Mouse (Mus musculus) naive thymus-derived CD4-positive, alpha-beta T cell, adult 2 months (primary cell): ENCODE results near the gene Spred1.

Source experiments
- DNase-seq: peaks from one replicate; pipeline ENCODE4 v3.0.0-alpha.2; 2011; ENCODE audit warnings: low read depth

Spred1 gene

DNA sequence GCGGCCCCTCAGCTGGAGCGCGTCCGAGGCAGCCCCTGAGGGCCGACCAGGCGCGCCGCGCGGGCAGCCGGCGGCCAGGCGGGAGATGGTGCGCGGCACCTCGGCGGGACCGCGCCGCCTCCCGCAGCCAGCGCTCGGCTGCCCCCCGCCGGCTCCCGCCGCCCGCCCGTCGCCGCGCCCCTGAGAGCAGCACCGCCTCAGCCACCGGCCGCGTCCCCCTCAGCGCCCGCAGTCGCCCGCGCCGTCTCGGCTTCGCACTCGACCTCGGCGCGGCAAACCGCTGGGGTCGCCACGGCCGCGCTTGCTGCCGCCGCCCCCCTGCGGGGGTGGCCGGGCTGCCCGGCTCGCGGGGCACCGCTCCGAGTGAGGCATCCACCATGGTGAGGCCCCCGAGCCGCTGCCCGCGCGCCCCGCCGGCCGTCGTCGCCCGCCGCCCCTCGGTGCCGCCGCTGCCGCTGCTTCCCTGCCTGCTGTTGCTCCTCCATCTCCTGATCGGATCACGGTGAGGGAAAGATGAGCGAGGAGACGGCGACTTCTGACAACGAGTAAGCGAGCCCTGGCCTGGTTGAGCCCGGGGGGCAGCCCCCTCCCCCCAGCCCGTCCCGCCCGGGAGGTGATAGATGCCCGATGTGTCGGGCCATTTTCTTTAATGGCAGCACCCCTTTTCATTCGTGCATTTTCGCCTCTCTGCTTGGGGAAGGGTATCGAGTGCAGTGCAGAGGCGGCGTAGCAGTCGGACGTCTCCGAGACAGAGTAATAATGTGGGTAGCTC is at the start of gene Spred1:
Gene Spred1, plus strand, starts transcription at position 163 of the 772 bp plus-strand sequence.
- DNase-seq, result no peak

DNA sequence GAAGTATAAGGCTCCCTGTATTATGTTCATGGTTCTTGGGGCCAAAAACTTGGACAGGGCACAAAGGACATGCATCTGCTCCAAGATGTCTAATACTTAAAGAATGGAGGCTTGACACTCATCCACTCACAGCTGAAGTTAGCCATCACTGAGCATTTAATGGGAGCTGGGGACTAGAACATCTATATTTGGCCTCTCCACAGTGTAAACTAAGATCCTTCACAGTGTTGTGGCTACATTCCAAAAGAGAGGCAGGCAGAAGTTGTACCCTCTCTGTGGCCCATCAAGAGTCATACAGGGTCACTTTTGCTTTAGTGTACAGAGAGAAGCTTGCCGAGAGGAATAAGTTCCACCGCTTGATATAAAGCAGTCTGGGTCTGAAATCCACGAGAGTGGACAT is 49.6 kb upstream of the Spred1 start:
- DNase-seq, result no peak

DNA sequence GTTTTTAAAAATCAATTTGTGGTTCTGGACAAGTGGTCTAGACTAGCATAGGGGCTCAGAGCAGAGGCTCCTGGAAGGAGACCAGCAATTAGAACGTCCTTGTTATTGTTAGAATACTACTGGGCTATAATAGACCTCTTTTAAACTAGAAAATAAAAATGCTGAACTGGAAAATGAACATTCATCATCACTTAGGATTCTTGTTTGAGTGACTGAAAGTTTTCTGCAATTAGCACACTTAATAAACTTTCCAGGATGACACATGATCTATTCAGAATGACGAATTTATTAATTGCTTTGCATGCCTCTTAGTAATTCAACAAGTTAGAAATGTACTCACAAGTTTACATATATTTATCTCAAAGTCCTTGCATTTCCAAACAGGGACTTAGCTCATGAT is 42.5 kb upstream of the Spred1 start:
- DNase-seq, result no peak

DNA sequence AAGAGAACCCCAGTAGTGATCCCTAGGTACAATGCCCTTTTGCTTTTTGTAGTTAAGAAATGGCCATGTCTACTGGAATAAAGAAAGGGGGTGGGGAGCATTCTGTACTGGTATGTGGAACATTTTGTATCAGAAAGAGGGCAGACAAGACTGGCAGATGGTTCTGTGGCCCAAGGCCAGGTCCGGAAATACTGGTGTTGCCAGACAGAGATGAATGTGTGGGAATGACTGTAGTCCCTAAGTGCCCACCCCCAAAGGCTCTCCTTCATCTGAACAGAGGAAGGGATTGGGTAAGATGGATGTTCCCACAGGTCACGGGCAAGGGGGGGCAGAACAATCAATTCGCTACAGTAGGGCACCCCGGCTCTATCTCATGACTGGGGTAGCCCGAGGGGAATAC is 41.6 kb upstream of the Spred1 start:
- DNase-seq, result no peak

DNA sequence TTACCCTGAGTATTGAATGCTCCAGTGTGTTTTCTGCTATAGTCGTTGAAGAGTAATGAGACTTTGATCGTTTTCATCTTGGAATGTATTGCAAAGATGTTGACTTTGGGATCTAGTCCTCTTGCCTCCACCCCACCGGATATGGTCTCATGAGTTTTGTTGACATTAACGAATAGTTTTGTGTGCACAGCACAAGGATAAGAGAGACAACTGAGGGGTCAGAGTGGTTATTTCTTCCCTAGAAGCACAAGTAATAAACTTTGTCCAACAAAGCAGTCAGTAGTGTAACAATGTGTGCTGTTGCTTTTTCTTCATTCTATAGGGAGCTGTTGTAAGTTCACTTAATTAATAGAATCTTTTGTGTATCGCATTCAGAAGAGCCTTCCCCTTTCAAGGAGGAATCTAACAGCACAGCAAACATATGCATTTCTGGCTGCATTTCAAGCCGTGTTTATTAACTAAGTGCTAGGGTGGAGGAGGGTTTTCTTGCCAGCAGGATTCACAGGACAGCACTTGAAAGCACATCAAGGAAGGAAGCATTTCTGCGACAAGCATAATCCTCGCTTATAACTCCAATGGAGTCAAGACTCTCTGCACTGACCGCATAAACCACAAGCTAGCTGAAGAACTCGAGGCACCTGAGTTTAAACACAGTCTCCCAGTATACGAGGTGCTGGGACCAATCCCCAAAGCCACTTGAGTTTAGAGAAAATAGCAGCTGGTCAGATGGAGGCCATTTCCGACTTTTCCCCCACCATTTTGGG is 35.0 kb upstream of the Spred1 start:
- no peak for DNase-seq

DNA sequence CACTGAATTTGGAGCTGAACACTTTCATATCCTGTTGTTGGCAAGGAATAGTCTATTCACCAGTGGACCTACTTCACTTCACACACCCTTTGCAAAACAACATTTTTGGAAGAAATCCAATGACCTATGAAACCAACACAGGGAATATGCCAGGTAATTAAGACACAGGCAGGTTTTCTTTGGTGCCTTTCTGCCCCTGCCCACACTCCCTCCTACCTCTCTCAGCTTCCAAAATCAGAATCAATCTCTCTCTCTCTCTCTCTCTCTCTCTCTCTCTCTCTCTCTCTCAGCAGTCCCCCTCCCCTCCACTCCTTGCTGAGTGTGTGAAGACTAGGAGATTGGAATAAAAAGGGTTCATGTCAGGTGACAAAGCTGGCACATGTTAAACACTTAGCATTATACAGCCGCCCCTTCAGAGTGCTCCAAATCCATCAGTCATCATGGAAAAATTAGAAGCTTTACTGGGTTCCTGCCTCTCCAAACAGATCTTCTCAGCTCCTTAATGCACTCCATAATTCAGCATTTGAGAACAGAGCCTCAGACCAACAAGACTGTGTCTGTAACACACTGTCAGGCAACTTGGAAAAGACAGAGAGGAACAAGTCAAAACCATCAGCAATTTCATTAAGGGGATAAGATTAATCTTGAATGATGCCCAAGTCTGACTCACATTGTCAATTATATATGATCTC is 34.3 kb upstream of the Spred1 start:
- no peak for DNase-seq

DNA sequence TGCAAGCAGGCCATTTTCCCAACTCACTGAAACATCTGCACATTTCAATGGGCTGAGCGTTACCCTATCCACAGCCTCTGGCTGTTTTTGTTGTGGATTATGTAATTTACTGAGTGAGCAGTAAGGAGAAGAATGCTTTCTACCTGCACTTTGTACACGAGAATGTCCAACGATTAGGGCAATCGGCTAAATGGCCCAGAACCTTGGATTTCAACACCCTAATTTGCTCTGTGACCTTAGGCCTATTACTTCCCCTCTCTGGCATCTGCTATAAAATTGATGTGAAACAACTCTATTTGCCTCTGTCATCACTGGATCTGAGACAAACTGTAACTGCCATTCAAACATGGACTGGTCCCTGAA is 33.7 kb upstream of the Spred1 start:
- DNase-seq, result no peak

DNA sequence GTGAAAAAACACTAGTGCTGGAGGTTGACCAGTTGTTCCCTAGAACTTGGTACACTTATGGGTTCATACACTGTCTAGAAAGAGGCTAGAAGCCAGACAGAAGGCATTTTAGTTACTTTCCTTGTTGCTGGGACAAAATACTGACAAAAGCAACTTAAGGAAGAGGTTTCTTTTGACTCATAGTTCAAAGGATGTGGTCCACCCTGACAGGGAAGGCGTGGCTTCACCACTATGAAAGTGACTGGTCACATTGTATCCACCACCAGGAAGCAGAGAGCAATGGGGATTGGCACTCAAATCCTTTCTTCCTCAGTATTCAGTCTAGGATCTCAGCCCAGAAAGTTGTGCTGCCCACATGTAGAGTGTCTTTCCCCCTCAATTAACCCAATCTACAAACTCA is 31.7 kb upstream of the Spred1 start:
- no peak for DNase-seq

DNA sequence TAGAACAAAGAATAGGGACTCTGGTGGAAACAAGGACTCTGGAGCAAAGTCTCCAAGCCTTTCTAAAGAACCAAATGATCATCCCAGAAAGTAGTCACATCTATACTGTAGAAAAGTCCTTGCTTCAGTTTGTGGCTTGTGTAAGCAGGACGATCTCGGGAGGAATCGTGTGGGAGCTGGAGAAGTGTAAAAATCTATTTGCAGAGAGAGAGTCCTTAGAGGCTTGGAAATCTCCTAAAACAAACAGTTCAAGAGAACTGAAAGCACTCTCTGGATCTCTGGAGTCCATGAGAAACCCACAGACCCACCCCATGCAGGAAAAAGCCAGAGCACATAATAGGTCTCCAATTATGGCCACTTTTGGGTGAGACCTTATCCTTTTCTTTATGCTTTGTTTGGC is 31.1 kb upstream of the Spred1 start:
- DNase-seq, result no peak

DNA sequence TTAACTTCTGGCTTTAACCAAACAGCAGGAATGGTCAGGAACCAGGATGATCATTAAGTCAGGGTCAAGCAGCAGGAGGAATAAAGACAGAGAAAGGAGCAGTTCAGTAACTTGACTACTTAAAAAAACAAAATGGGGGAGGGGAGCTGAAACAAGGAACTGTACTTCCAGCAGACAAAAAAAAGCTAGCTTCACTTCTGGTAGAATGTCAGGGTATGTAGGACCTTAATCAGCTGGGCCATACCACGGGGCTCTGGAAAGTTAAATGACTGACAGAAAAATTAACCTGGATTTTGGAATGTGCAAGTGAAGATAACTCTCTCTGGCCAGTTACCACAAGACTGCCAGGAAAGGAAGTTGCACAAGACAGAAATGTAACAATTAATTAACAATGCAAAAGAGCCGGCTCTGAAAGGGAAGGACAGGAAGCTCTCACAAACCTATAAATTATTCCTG is 28.2 kb upstream of the Spred1 start:
- DNase-seq, result no peak

DNA sequence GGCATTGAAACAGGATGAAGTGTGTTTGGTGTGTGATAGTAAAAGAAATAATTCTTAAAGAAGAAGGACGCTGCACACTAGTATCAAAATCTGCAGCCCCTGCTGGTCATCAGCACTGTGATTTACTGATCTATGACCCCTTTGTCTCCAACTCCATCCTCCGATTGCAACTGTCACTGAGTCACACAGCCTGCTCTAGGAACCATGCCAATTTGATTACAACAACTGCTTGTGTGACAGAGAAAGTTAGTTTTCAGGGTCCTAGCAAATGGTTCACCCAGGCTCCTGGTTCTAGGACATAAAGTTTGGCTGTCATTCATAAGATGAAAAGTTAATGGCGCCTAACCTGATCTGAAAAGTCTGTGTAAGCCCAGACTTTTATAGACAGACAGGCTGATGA is 25.7 kb upstream of the Spred1 start:
- no peak for DNase-seq

DNA sequence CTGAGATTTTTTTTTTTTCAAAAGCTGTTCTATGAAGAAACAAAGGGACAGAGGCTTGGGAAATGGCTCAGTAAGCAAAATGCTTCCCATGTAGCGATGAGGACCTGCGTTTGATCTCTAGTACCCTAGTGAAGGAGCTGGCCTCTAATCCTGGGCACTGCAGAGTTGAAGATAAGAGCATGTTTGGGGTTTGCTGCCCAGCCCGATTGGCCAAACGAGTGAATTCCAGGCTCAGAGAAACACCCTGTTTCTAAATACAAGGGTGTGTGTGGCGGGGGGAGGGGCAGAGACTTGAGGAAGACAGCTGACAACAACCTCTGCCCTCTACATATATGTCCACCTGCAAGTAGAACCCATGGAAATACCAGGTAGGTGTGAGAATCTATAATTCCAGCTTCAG is 23.9 kb upstream of the Spred1 start:
- DNase-seq, result no peak

DNA sequence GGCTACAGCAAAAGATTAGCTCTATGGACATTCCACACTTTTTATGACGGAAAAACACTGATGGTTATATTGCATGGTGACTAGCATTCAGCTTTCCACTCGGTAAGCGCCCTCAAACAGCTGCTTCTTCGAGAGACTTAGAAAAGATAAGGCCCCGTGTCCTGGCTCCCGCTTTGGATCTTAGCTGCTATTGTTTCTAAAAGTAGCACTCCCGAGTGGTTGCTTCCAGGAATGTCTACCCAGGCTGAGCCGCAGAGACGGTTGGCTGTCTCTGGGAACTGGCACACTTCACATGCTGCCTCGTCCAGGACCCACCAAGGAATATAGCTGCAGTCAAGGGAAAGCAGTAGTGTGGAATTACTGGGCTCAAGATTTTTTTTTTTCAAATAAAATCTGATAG is 21.9 kb upstream of the Spred1 start:
- DNase-seq, result no peak

DNA sequence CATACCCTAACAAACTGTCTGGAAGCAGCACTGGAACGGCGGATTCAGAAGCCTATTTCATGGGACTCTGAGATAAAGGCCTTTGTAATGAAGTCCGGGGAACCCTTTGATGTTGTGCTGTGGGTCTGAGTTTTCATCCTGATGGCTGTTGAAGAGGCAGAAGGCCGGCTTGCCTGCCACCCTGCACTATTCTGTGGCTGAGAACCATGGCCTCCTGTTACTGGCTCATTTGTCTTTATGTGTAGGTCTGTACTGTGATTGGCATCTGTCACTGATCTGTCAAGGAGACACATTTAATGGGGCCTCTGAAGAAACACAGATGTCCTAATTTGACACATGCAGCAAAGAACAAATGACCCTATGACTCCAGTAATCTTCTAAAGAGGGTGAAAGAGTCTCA is 17.7 kb upstream of the Spred1 start:
- DNase-seq, result no peak

DNA sequence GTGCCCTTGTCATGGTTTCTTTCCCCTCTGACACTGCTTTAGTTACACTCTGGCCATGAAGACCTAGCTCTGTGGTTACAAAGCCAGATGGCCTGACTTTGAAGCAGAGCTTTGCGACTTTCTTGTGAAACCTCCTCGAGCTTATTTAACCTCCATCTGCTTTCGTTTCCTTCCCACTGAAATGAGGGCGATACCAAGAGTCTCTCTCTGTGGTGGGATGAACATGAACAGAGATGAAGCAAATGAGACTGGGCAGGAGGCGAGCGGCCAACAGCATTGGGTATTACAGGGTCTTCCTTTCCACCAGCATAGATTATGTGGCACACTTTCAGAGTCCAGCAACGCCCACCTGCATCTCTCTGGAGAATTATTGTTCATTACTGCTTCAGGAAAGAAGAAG is 15.8 kb upstream of the Spred1 start:
- no peak for DNase-seq

DNA sequence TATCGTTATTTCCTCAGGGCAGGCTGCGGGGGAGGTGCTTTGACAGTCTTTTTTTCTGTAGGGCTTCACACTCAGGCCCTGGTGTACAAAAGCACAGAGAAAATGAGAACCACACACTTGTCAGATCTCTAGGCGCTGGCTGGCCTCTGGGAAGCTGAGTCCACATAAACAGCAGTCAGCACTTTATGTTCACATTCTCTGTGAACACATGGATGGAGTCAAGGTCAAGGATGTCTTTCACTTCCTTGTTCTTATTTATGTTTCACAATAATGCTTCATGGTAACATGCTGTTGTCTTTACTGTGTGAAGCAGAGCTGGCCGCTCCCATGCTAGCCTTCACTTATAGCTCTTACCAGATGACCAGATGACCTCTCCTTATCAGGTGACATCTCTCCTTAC is 13.1 kb upstream of the Spred1 start:
- DNase-seq, result no peak

DNA sequence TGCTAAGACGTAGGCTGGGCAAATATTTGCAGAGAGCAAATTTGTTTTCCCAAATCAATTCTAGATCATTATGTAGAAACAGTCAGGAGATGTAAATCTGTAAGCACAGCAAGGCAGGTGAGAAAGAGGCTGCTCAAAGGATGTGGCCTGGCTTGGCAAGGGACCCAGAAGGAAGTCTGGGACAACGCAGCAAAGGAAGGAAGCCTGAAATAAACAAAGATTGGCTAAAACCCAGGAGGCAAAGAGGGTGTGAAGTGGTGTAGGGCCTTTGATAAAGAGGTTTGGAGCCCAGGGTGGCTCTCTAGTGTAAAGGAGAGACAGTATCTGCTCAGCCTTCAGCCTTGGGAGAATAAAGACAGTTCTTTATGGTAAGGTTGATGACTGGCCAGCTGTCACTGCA is 11.9 kb upstream of the Spred1 start:
- DNase-seq, result no peak

DNA sequence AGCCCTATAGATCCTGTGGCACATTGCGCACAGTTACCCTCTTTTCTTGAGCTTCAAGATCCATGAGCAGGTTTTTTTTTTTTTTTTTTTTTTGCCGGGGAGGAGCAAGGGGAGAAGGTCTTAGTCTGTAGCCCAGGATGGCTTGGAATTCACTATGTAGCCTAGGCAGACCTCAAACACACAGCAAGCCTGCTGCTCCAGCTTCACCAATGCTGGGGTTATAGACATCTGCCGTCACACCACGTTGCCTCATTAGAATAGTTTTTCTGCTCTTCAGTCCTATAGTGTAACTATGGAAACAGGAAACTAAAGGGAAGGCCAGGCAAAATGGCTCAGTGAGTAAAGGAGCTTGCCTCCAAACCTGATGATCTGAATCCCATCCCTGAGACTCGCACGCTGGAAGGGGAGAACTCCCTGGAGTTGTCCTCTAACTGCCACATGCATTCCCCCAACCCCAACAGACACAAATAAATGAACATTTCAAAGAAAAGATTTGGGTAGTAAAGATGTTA is 10.8 kb upstream of the Spred1 start:
- no peak for DNase-seq

DNA sequence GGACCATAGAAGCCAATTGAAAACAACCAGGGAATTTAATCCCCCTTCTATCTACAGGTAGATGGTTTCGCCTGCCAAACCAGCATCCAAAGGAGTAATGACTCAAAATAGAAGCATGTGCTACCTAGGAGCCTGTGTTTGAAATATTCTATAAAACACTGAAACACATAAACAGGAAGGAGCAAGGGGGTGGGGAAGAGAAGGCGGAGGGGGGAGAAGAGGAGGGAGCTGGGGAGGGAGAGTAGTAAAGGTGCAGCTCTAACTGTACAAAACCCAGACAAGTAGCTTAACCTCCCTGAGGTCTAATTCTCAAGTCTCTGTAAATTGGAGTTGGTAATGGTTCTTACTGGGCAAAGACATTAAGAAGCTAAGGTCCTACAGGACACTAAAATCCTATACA is 7.9 kb upstream of the Spred1 start:
- no peak for DNase-seq

DNA sequence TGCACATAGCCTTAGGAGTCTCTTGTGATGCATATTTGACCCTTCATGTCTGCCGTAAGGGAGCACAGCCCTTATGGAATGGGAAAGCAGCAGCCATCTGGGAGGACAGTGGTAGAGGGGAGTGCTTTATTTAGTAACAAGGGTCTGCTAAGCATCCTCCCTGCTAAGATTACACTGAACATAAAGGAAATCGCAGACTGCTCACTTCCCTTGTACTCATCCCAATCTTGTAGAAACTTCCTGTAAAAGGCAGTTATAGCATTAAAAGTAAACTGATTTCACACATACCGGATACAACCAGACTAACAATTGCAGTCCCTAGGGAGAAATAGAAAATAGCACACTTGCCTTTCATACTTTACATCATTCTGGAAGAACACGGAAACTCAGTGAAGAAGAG is 7.4 kb upstream of the Spred1 start:
- no peak for DNase-seq

DNA sequence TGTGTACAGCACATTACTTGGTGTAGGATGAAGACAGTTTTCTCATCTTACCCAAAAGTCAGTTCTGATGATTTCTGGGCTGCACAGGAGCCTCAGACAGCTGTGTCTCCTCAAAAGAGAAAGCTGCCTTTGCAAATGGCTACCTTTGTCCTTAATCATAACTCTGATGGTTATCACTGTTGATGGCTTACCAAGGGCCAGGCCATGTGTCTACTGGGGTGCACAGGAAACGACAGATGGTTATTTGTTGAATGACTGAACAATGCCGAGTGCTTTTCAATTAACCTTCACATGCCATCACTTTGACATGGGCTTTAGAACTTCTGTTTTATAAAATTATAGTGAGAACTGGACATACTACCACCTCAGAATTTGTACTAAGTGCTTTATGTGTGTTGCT is 2.7 kb upstream of the Spred1 start:
- DNase-seq, result no peak

DNA sequence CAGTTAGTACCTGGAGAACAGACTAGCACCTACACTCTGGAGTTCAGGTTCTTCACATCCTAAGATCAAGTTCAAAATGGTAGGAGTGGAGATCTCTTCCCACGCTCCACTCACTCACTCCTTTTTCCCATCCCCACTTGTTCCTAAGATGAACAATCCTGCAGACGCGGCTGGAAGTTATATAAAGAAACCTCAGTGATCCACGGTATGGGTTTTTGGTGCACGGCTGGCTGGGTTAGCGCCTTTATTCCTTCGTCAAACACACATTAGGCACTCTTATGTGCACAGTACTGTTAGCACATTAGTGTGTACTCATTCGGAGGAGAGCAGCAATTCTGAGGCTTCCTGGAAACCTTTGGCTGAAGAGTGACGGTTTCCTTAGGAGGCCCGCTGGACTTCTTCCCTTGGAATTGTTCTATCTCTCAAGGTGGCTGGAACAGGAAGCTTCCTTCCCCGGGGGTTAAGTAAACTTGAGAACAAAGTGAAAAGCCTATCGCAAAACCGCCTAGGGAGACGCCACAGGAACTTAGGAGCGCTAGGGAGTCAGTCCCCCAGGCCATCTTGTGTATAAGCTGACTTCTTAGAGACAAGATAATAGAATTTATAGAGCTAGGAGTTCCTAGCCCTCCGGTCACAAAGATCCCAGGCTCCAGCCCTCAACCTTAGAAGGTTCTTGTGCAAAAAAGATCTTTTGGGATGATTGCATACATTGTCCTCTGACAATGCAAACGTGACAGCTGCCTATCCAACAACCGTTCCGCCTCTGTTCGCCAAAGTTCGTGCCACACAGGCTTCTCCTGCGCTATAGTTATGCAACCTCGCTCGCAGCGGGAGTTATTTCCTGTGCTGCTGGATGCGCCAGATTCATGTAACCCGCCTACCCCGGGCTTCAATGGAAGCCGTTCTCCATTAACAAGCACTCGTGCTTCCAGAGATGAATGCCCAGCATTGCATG is 1.6 kb upstream of the Spred1 start:
- DNase-seq, result no peak
